Mouse (Mus musculus): ENCODE measurements around the gene Kpnb1.
A peak's percentile ranks its signal among the peaks of the same experiment; 100 is the strongest.

Kpnb1 gene

DNA sequence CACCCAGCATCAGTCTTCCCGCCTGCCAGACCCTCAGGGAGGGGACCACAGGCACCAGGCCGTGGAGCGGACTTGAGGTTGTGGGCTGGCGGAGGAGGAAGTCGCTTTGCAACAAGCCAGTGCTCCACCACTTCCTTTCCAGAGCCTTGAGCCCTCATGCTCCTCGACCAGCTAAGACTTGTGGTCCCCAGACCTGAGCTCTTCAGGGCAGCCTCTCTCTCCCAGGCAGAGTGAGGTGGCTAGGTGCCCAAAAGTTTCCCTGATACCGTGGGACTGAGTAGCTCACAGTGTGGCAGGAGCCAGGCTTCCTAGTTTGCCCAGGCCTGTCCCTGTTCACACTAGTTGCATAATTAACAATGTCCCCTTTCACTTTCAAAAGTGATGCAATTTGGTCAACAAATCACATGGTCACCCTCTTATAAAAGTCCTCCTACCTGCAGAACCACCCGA is 45.5 kb downstream of the Kpnb1 start:
- DNase-seq (ENCODE audit: low read depth) = peak; percentile 17

DNA sequence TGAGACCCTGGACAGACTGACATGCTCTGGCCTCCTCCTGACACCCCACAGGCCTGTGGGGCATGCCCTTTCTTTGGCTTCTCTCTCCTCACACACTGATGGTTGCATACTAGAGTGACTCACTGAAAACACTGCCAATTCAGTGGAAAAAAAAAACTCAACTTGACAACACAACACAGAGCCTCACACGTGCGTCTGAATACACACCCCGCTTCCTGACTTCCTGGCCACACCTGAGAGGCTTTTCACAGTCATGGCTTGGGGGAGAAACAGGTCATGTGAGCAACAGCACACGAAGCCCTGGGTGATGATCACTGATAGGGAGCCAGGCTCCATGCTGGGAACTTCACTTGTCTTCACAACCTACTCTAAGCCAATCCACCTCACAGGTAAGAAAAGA is 46.9 kb downstream of the Kpnb1 start:
- peak; percentile 65 for DNase-seq (ENCODE audit: low read depth)

GRCm38 (mm10) chr11:97139256-97139655 is 48.4 kb downstream of the Kpnb1 start:
- no peak for DNase-seq (ENCODE audit: low read depth)

GRCm38 (mm10) chr11:97138554-97139226 is 49.0 kb downstream of the Kpnb1 start:
- DNase-seq (ENCODE audit: low read depth) = no peak

- no peak for DNase-seq (ENCODE audit: low read depth)
These were observed 54.4 kb downstream of the Kpnb1 start for GRCm38 (mm10) chr11:97133270-97133669.

GRCm38 (mm10) chr11:97132185-97132584 is 55.5 kb downstream of the Kpnb1 start:
- DNase-seq (ENCODE audit: low read depth) = no peak

DNA sequence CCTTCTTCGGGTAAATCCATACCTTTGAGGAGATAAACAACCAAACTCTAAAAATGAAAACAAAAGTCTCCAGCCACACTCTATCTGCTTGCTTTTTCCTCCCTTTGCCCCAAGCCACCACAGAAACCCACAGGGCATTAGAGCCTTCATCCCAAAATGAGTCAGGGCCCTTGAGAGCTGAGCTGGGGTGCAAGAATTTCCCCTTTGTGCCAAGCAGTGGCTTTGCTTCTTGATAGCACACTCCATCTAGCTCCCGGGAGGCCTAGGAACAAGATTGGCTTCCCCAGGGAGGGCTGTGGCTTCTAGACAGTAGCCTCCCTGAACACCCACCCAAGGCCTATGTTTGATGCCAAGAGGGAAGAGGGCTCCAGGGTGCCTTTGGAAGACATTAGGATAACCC is 56.0 kb downstream of the Kpnb1 start:
- no peak for DNase-seq (ENCODE audit: low read depth)

GRCm38 (mm10) chr11:97130318-97130717 is 57.4 kb downstream of the Kpnb1 start:
- no peak for DNase-seq (ENCODE audit: low read depth)

DNA sequence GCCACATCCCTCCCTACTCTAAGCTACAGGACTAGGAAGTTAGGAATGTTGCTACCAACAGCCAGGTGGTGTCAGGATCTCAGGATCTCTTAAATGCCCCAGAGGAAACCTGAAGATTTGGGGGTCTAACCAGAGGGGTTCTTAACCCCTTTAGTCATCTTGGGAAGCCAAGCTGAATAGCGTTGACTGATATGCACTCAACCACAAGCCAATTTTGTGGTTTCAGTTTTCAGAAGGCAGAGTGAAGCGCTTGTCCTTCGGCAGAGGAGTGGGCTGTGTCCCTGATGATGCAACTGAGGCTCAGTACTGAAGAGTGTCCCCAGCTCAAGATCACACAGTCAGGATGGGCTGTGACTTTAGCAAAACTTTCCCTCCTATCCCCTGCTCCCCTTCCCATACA is 58.7 kb downstream of the Kpnb1 start:
- DNase-seq (ENCODE audit: low read depth) = no peak

- DNase-seq (ENCODE audit: low read depth) = no peak
These were observed 60.0 kb downstream of the Kpnb1 start for GRCm38 (mm10) chr11:97127470-97128223.

GRCm38 (mm10) chr11:97126645-97127468 is 60.8 kb downstream of the Kpnb1 start:
- peak; percentile 9 for DNase-seq (ENCODE audit: low read depth)

DNA sequence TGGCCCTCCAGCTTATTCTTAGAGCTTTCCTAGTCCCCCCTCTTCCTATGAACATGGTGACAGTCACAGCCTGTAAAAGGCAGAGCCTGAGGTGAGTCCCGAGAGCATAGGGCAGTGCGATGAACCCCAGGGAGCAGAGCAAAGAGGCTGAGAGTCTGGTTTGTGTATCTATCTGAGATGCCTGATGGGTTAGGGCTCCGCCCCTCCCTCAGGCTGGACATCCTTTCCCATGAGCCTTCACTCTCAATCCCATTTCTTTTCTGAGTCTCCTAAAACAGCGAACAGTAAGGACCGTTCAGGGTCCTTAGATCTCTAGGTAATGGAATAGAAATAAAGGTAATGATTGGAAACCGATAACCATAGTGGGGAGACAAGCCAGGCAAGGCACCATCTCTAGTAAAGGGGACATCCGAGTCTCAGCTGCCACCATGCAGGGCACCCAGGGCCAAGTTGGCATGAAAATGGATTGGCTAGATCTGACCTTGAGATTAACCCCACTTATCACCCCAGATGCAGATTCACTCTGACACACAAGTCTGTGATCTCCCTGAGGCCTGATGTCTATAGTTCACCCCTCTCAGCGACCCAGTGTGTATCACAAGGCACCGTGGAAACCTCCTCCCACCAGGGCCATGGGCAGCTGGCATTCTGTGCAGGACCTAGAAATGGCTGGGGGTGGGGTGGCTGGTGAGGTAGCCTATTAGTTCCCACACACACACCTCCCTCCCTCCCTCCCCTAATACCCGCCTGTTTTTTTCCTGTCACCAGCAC is 63.2 kb downstream of the Kpnb1 start:
- no peak for DNase-seq (ENCODE audit: low read depth)

DNA sequence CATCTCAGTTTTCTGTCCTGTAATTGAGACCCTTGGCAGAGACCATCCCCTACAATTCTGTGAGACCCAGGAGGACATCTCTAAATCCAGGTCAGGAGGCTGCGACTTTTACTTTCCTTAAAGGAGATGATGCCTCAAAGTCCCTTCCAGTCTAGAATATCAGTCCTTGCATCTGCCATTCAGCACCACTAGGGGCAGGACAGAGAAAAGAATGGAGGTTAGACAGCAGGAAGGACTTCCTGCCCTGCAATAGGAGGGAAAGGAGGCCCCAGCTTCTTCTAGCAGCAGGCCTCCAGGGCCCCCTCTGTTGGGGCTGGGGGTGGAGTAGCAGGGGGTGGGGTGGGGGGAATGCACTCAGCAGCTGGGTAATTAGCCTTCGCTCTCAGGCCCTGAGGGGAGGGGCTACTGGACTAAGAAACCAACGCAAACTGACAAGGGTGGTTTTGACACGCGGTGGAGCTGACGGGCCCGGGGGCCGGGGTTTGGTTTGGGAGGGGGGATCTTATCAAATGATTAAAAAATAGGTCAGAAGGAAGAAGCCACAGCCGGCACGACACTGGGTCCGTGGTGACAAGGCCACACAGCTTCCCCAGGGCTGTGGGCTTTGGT is 64.3 kb downstream of the Kpnb1 start:
- no peak for DNase-seq (ENCODE audit: low read depth)

GRCm38 (mm10) chr11:97120641-97121040 is 67.0 kb downstream of the Kpnb1 start:
- DNase-seq (ENCODE audit: low read depth) = no peak

- DNase-seq (ENCODE audit: low read depth) = no peak
These were observed 67.5 kb downstream of the Kpnb1 start for GRCm38 (mm10) chr11:97120221-97120620.

GRCm38 (mm10) chr11:97115797-97116196 is 71.9 kb downstream of the Kpnb1 start:
- no peak for DNase-seq (ENCODE audit: low read depth)

DNA sequence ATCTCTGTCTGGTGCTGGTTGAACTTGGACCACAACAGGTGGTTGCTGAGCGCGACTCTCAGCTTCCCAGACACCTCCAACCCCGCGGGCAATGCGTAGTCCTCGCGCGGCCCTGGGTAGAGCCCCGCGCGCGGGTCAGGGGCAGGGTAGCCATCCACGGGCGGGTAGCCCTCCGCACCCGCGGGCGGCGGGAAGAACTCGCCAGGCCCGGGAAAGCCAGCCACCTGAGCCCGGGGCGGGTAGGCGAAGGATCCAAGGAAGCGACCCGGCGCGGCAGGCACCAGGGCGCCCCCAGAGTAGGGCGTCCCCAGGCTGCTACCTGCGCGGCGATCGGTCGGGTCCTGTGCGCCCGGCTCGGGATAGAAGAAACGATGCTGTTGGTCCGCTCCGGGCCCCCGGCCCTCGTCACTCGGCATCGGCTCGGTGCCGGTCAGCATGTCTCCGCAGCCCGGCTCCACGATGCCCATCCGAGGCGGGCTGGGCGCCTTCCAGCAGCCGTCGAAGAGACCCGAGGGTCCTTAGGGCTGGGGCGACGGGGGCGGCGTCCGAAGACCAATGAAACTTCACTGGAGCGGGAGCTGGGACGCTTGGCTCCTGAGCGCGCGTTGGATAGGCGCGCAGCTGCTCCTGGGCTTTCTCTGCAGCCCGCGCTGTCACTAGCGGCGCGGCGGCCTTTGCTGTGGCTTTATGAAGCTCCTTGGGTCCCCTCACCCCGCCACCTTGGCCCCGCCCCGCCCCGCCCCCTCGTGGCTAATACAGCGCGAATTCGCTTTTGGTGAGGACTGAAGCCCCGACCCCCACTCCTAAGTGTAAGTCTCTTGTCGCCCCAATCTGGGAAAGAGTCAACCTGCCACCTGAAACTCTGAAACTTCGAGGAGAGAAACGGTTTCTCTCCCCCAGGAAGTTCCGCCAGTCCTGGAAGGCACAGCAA is 72.7 kb downstream of the Kpnb1 start, which contains the start of gene Tbx21:
Gene Tbx21 (minus strand): TSS at position 661 of the 931 bp plus-strand sequence.
- DNase-seq (ENCODE audit: low read depth) = no peak

DNA sequence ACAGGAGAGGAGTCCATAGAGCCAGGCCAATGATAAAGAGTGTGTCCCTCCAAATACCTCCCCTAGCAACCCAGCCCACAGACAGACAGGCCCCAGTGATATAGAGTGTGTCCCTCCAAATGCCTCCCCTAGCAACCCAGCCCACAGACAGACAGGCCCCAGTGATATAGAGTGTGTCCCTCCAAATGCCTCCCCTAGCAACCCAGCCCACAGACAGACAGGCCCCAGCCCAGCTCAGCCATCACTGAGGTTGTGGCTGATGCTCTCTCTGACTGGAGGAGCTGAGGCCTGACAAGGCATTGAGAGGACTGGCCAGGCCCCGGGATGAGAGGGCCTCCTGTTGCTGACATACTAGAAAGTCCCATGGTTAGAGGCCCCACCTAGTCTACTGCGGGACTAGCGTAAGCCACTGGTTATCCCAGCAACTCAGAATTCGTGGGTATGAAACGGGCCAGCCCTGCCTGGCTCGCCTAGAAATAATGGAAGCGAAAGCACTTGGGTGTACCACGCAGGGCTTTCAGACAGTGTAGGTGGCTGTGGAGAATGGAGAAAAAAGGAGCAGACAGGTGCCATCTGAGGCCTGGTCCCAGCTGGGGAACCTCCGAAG is 75.1 kb downstream of the Kpnb1 start:
- DNase-seq (ENCODE audit: low read depth) = no peak

All from fibroblast of lung, adult 2 months (primary cell).